Mouse (Mus musculus): ENCODE data around the gene Plb1.

DNA sequence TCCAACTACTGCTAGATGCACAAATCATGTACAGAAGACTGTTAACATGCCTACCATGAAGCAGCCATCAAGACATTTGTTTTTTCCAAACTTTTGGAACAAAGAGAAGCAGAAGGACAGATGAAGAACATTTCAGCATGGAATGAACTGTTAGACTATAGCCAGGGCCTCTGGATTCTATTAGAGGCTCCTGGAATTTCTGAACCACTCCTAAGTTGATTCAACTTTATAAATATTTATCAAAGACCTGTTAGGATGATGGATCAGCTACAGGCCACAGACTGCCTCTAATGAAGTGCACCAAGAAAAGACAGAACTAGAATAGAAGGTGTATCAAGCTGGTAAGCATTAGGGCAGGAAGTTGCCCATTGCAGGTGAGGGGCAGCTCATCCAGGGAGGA lies 156.1 kb downstream of the Plb1 start:
- TF ChIP-seq CTCF (IDR thresholded peaks at IDR 0.05; ENCODE audit: control insufficient read depth, insufficient read depth, insufficient replicate concordance, low read depth, low read length) (no peak), POLR2A (IDR thresholded peaks at IDR 0.05; ENCODE audit: control insufficient read depth, low read depth, low read length) (no peak)
